Mouse (Mus musculus) lung, postnatal 4 days (tissue): ENCODE results near the gene Mt1.
A peak's percentile ranks its signal among the peaks of the same experiment; 100 is the strongest.
"Not testable (repeated sequence)": the region's sequence is repeated elsewhere in the genome, so short reads cannot be mapped to it uniquely, and the experiment has no call there.

Source experiments
- DNase-seq, 2 experiments: peaks; one replicate each; pipeline ENCODE4 v3.0.0; 2021

Mt1 gene

DNA sequence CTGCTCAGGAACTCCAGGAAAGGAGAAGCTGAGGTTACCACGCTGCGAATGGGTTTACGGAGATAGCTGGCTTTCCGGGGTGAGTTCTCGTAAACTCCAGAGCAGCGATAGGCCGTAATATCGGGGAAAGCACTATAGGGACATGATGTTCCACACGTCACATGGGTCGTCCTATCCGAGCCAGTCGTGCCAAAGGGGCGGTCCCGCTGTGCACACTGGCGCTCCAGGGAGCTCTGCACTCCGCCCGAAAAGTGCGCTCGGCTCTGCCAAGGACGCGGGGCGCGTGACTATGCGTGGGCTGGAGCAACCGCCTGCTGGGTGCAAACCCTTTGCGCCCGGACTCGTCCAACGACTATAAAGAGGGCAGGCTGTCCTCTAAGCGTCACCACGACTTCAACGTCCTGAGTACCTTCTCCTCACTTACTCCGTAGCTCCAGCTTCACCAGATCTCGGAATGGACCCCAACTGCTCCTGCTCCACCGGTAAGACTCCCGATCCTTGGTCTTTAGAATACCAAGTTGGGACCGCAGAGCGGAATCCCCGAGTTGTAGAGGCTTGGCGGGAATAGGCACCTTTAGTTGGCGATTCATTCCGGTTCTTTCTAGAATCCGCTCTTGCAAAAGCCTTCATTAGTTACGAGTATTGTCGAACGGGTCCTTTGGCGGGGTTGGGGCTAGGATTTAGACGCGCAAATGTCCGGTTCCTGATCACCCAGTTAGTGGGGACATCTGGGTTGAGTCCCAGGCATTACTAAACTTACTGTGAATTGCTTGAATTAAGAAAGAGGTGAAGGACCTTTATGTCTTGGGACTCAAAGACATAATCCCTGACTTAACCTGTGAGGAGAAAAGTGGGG lies at the start of gene Mt1:
Gene Mt1, plus strand, starts transcription at position 226 of the 856 bp plus-strand sequence.
- DNase-seq: peak; percentile 89 to 93

DNA sequence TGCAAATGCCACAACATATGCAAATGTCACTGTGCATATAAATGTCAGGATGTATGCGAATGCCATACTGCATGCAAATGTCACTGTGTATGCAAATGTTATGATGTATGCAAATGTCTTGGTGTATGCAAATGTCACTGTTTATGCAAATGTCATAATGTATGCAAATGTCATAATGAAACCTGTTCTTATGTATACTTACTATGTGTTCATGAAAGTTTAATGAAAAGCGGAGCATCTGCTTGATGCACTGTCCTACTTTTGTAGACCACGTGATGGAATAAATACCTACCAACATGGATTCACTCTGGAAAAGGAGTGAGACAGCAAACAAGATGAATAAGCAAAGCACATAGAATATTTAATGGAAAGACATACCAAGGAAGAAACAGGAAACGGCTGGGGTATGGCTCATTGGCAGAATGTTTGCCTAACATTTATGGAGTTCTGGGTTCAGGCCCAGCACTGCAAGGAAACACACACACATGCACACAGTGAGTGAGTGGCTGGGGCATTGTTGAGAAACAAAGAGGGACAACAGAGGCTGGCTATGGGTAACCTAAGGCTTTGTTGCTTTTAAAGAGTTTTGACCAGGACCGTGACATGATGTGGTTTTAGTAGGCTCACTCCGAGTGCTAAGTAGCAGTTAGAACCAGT lies 49.6 kb upstream of the Mt1 start:
- no peak for DNase-seq

- no peak for DNase-seq
Observed at GRCm38 (mm10) chr8:94130126-94130525, 48.8 kb upstream of the Mt1 start.

DNA sequence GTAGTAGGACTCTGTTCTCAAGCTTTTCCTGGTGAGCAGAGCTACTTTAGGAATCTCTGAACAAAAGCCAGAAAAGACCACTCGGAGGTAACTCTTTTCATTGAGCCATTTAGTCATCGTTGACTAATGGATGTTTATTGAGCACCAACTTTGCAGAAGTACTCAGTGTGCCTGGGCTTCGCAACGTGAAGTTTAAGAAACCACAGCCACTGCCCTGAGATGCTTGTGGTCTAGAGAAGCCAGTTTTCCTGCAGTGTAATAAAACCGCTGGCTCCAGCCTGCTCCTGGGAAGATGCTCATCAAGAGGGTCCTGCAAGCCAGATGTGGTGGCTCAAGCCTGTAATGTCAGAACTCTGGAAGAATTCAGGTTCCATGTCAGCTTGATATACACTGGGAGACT lies 46.8 kb upstream of the Mt1 start:
- no peak for DNase-seq

GRCm38 (mm10) chr8:94134601-94135000 lies 44.3 kb upstream of the Mt1 start:
- not testable (repeated sequence) for DNase-seq

GRCm38 (mm10) chr8:94135556-94135955 lies 43.3 kb upstream of the Mt1 start:
- no peak for DNase-seq

DNA sequence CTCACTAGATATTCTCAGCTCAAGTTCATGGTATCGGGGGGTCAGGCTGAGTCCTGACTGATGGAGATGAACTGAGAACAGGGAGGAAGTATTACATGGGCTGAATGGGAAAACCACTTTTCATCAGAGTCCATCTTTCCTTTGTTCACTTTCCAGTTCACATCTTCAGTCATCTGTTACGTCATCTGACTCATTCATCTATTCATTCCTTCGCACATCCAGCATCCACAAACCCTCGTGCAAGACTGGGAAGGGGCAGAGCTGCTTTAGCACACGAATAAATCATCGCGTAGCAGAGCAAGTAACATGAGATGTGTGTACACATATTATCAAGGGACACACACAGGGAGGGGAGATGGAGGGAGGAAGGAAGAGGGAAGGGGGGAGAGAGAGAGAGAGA lies 42.7 kb upstream of the Mt1 start:
- DNase-seq: no peak

GRCm38 (mm10) chr8:94136933-94137332 lies 41.9 kb upstream of the Mt1 start, which contains the start of gene Mt4:
TSS of gene Mt4 (plus strand) at chr8:94137197.
- DNase-seq: no peak

GRCm38 (mm10) chr8:94140266-94140795 lies 38.6 kb upstream of the Mt1 start:
- DNase-seq: no peak

GRCm38 (mm10) chr8:94148236-94148635 lies 30.6 kb upstream of the Mt1 start:
- DNase-seq: no peak

DNA sequence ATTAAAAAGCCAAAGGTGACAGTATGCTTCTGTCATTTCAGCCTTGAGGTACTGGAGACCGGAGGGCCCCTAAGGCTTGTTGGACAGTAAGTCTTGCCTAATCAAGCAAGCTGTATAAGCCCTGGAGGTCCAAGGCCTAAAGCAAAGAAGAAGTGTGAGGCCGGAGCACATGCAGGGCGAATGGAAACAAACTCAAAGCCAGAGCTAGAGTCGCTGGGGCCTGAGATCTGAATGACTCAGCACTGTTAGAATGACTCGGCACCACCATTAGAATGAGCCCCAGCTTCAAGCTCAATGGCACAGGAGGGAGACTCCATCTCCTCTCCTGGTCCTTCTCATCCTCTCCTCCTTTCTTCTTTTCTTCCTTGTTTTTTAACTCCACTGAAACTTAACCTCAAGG lies 28.0 kb upstream of the Mt1 start:
- DNase-seq: no peak

- DNase-seq: peak; percentile 29 to 49
Observed at GRCm38 (mm10) chr8:94152513-94153300, 26.2 kb upstream of the Mt1 start, which contains the start of gene Mt3. TSS of gene Mt3 (plus strand) at chr8:94152607.

- no peak for DNase-seq
Observed at GRCm38 (mm10) chr8:94153451-94153850, 25.4 kb upstream of the Mt1 start.

DNA sequence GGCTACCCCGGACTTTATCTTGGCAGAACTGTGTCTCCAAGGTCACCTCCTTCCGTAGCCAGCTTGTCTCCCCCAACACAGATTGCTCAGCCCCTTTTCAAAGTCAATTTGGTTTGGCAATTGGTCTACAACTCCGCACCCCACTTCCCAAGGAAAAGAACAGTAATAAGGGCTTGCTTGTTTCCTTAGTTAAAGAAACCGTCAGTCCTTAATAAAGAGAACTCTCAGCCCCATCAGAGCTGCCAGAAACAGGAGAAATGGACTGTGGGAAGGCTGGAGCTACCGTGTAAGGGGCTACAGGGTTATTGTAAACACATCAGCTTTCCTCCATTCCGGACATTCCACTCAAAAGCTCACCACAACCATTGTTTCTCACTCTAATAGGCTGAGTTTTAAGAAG lies 24.3 kb upstream of the Mt1 start:
- DNase-seq: no peak

GRCm38 (mm10) chr8:94156092-94156491 lies 22.8 kb upstream of the Mt1 start:
- no peak for DNase-seq

DNA sequence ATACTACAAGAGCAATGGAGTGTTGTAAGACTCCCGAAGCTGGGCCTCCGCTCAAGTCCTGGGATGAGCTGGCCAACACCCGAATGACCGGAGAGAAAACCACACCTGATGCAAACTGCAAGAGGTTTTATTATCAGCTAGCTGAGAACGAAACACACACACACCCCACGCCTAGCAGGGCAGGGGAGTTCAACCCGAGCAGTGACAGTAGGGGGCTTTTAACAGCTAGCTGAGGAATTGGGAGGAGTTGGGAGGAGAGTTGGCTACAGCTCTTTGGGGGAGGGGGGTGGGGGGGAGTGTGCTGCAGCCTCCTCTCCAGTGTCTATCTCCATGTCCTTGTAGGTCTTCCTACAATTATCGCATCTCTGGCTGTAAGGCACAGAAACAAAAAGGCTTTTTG lies 13.1 kb upstream of the Mt1 start:
- not testable (repeated sequence) for DNase-seq

GRCm38 (mm10) chr8:94167244-94167643 lies 11.6 kb upstream of the Mt1 start:
- peak; percentile 79 to 89 for DNase-seq

- no peak for DNase-seq
Observed at GRCm38 (mm10) chr8:94169547-94169946, 9.3 kb upstream of the Mt1 start.

- DNase-seq: peak; percentile 18 to 46
Observed at GRCm38 (mm10) chr8:94171321-94171755, 7.5 kb upstream of the Mt1 start.

- DNase-seq: peak; percentile 76 to 88
Observed at GRCm38 (mm10) chr8:94172075-94172808, 6.6 kb upstream of the Mt1 start, which contains the start of gene Mt2. TSS of gene Mt2 (plus strand) at chr8:94172664.

DNA sequence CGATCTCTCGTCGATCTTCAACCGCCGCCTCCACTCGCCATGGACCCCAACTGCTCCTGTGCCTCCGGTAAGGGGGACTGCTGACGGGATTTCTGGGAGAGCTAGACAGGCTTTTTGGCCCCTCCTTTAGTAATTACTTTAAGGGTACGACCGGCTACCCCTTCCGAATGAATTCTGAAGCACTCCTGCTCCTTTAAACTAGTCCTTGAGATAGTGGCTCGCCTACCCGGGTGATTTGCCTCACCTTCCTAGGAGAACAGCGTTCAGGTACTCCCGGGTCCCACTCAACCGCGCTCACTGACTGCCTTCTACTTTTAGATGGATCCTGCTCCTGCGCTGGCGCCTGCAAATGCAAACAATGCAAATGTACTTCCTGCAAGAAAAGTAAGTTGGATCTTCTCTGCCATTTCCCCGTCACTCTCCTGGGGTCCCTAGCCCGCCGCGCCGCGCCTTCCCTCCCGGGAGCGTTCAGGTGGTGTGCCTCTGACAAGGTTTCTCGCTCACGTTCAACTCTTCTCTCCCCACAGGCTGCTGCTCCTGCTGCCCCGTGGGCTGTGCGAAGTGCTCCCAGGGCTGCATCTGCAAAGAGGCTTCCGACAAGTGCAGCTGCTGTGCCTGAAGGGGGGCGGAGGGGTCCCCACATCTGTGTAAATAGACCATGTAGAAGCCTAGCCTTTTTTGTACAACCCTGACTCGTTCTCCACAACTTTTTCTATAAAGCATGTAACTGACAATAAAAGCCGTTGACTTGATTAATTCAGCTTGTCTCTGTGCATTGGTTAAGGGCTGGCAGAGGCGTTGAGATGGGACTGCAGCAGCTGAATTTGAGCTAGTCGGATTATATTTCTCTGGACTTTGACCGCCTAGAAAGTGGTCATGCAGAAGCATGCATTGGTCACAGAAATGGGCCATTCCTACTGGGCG lies 5.8 kb upstream of the Mt1 start:
- peak in 1 of 2 experiments; percentile 26 for DNase-seq
